Mouse (Mus musculus): Measurements from ENCODE around the gene Slc39a13. TPM values are rescaled to one million over a fixed set of nuclear protein-coding genes. Genes with fewer than 3 reads are reported as not detected.

Gene Slc39a13
- polyA plus RNA-seq, 1 experiment from 2014 or later = 50.6 TPM

DNA sequence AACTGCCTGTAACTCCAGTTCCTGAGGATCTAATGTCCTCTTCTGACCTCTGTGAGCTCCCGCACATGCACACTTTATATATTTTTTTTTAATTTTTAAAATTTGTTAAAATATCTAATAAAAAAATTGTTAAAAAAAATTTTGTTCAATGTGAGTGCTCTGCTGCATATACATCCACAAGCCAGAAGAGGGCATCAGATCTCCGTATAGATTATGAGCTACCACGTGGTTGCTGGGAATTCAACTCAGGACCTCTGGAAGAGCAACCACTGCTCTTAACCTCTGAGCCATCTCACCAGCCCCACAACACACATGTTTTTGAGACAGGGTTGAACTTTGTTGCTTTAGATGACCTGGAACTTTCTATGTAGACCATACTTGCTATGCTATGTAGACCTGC lies 37.2 kb downstream of the Slc39a13 start:
- Histone ChIP-seq H3K36me3 (ENCODE audit: control insufficient read depth, insufficient read depth, low read length) (no peaks in the 10 kb centered on the region), H3K4me1 (ENCODE audit: control insufficient read depth in 2 of 2, insufficient read depth in 2 of 2, low read length in 2 of 2) (peaks cover 11 to 14% of the 10 kb centered on the region in 2 experiments), H3K4me3 (ENCODE audit: control insufficient read depth in 1 of 2, insufficient read depth in 1 of 2, low read depth in 1 of 2, low read length in 2 of 2) (no peak overlapping the region), H3K9me3 (ENCODE audit: control insufficient read depth, low read length) (no peaks in the 10 kb centered on the region), H3K27me3 (ENCODE audit: control insufficient read depth, insufficient read depth, low read length) (no peaks in the 10 kb centered on the region), H3K4me2 (ENCODE audit: low read length) (no peak overlapping the region), H3K27ac (replicated peaks in 1 of 2; ENCODE audit: control insufficient read depth in 1 of 2, insufficient read depth in 1 of 2, low read depth in 2 of 2, low read length in 2 of 2) (no peak overlapping the region), H3K9ac (ENCODE audit: low read length) (no peak overlapping the region)
- ATAC-seq (ENCODE audit: insufficient number of reproducible peaks, insufficient read depth, low FRiP score, low read depth) = no peak
- 27% methylated on average over 3 of the region's 3 CpGs for WGBS

DNA sequence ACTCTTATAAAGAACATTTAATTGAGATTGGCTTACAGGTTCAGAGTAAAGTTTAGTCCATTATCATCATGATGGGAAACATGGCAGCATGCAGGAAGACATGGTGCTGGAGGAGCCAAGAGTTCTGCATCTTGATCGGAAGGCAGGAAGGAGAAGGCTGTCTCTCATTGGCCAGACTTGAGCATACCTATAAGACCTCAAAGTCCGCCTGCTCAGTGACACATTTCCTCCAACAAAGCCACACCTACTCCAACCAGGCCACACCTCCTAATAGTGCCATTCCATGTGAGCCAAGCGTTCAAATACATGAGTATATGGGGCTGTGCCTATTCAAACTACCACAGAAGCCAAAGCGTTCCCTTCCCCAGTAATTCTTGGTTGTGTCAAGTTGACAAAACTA lies 39.0 kb downstream of the Slc39a13 start:
- ATAC-seq (ENCODE audit: insufficient number of reproducible peaks, insufficient read depth, low FRiP score, low read depth) = no peak
- peaks cover 10 to 17% of the 10 kb centered on the region in 2 experiments for H3K4me1 ChIP-seq (ENCODE audit: control insufficient read depth in 2 of 2, insufficient read depth in 2 of 2, low read length in 2 of 2)
- no peaks in the 10 kb centered on the region for H3K27me3 ChIP-seq (ENCODE audit: control insufficient read depth, insufficient read depth, low read length)
- H3K9me3 ChIP-seq (ENCODE audit: control insufficient read depth, low read length) = no peaks in the 10 kb centered on the region
- no peak overlapping the region for H3K4me3 ChIP-seq (ENCODE audit: control insufficient read depth in 1 of 2, insufficient read depth in 1 of 2, low read depth in 1 of 2, low read length in 2 of 2)
- H3K27ac ChIP-seq (replicated peaks in 1 of 2; ENCODE audit: control insufficient read depth in 1 of 2, insufficient read depth in 1 of 2, low read depth in 2 of 2, low read length in 2 of 2) = no peak overlapping the region
- H3K4me2 ChIP-seq (ENCODE audit: low read length) = no peak overlapping the region
- no peak overlapping the region for H3K9ac ChIP-seq (ENCODE audit: low read length)
- H3K36me3 ChIP-seq (ENCODE audit: control insufficient read depth, insufficient read depth, low read length) = no peaks in the 10 kb centered on the region
- 78% methylated on average over 4 of the region's 4 CpGs for WGBS

DNA sequence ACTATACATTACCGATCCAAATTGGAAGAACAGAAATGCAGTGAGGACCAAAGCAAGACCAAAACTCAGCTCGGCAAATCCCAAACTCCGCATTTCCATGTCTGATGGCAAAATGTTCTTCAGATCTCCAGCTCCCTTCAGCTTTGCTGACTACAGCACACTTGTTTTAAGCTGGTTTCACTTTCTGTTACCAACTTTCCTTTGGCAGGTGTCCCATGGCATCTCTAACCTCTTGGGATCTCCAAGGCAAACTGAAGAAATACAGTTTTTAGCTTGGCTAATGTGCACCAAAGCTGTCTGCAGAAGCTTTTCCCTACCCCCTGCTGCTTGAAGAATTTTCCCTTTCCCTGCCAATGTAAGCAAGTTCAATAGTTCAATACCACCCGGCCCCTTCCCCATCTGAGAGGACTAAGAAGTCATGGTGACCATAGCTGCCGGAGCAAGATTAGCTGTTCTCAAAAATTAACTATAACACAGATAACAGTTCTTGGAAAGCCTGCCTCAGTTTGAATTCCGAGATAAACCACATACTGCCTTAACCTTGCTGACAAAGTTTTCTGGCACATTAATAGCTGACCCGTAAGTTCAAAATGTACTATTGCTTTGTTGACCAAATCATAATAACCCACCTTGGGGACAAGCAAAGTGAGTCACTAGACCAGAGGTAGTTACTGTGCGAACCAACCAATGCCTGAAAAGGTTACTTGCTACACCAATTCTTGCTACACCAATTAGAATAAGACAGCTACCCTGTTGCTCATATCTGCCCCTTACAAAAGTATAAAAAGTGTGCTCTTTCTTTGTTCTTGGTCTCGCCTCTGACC lies 42.6 kb downstream of the Slc39a13 start:
- Histone ChIP-seq H3K27me3 (ENCODE audit: control insufficient read depth, insufficient read depth, low read length) (no peaks in the 10 kb centered on the region), H3K27ac (replicated peaks in 1 of 2; ENCODE audit: control insufficient read depth in 1 of 2, insufficient read depth in 1 of 2, low read depth in 2 of 2, low read length in 2 of 2) (no peak overlapping the region), H3K4me1 (ENCODE audit: control insufficient read depth in 2 of 2, insufficient read depth in 2 of 2, low read length in 2 of 2) (peaks cover 0 to 10% of the 10 kb centered on the region in 2 experiments; a peak in 2 of 4 replicates), H3K4me3 (ENCODE audit: control insufficient read depth in 1 of 2, insufficient read depth in 1 of 2, low read depth in 1 of 2, low read length in 2 of 2) (no peak overlapping the region), H3K9me3 (ENCODE audit: control insufficient read depth, low read length) (no peaks in the 10 kb centered on the region), H3K36me3 (ENCODE audit: control insufficient read depth, insufficient read depth, low read length) (no peaks in the 10 kb centered on the region), H3K4me2 (ENCODE audit: low read length) (no peak overlapping the region), H3K9ac (ENCODE audit: low read length) (no peak overlapping the region)
- no peak for ATAC-seq (ENCODE audit: insufficient number of reproducible peaks, insufficient read depth, low FRiP score, low read depth)
- WGBS = 80% methylated on average over 9 of the region's 9 CpGs

DNA sequence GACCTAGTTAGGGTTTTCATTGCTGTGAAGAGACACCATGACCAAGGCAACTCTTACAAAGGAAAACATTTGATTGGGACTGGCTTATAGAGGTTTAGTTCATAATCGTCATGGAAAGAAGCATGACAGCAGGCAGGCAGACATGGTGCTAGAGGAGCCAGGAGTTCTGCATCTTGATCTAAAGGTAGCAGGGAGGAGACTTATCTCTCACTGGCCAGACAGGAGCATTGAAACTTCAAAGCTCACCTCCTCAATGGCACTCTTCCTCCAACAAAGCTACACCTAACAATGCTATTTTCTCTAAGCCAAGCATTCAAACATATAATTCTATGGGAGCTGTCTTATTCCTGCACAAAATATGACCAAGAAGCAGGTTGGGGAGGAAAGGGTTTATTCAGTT lies 43.7 kb downstream of the Slc39a13 start:
- Histone ChIP-seq H3K4me3 (ENCODE audit: control insufficient read depth in 1 of 2, insufficient read depth in 1 of 2, low read depth in 1 of 2, low read length in 2 of 2) (no peak overlapping the region), H3K27me3 (ENCODE audit: control insufficient read depth, insufficient read depth, low read length) (no peaks in the 10 kb centered on the region), H3K9ac (ENCODE audit: low read length) (no peak overlapping the region), H3K36me3 (ENCODE audit: control insufficient read depth, insufficient read depth, low read length) (peaks cover 2% of the 10 kb centered on the region; the same call in 1 of the 2 replicates), H3K4me2 (ENCODE audit: low read length) (no peak overlapping the region), H3K27ac (replicated peaks in 1 of 2; ENCODE audit: control insufficient read depth in 1 of 2, insufficient read depth in 1 of 2, low read depth in 2 of 2, low read length in 2 of 2) (no peak overlapping the region), H3K4me1 (ENCODE audit: control insufficient read depth in 2 of 2, insufficient read depth in 2 of 2, low read length in 2 of 2) (peaks cover 0 to 10% of the 10 kb centered on the region in 2 experiments; a peak in 2 of 4 replicates), H3K9me3 (ENCODE audit: control insufficient read depth, low read length) (no peaks in the 10 kb centered on the region)
- ATAC-seq (ENCODE audit: insufficient number of reproducible peaks, insufficient read depth, low FRiP score, low read depth) = no peak
- 85% methylated on average over 1 of the region's 1 CpGs for whole genome bisulfite sequencing

DNA sequence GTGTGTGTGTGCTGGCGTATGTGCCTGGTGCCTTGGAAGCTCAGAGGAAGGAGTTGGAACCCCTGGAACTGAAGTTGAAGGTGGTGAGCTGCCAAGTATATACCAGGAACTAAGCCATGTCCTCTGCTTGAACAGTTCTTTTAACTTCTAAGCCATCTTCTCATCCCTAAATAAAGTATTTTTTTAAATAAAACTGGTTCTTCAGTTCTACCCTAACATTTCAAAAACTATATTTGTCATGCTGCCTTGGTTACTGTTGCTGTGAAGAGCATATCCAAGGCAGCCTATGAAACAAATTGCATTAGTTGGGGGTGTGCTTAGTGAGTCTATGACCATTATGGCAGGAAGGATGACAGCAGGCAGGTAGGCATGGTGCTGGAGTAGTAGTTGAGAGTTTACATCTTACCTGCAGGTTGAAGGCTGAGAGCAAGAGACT lies 45.1 kb downstream of the Slc39a13 start:
- no peak overlapping the region for H3K9ac ChIP-seq (ENCODE audit: low read length)
- 100% methylated on average over 1 of the region's 1 CpGs for WGBS
- H3K4me1 ChIP-seq (ENCODE audit: control insufficient read depth in 2 of 2, insufficient read depth in 2 of 2, low read length in 2 of 2) = peaks cover 0 to 10% of the 10 kb centered on the region in 2 experiments; a peak in 2 of 4 replicates
- no peak overlapping the region for H3K4me2 ChIP-seq (ENCODE audit: low read length)
- H3K27ac ChIP-seq (replicated peaks in 1 of 2; ENCODE audit: control insufficient read depth in 1 of 2, insufficient read depth in 1 of 2, low read depth in 2 of 2, low read length in 2 of 2) = no peak overlapping the region
- no peaks in the 10 kb centered on the region for H3K9me3 ChIP-seq (ENCODE audit: control insufficient read depth, low read length)
- peaks cover 9% of the 10 kb centered on the region for H3K36me3 ChIP-seq (ENCODE audit: control insufficient read depth, insufficient read depth, low read length)
- ATAC-seq (ENCODE audit: insufficient number of reproducible peaks, insufficient read depth, low FRiP score, low read depth) = no peak
- H3K27me3 ChIP-seq (ENCODE audit: control insufficient read depth, insufficient read depth, low read length) = no peaks in the 10 kb centered on the region
- H3K4me3 ChIP-seq (ENCODE audit: control insufficient read depth in 1 of 2, insufficient read depth in 1 of 2, low read depth in 1 of 2, low read length in 2 of 2) = no peak overlapping the region

GRCm38 (mm10) chr2:91023956-91024355 lies 46.3 kb downstream of the Slc39a13 start:
- peaks cover 18% of the 10 kb centered on the region for H3K36me3 ChIP-seq (ENCODE audit: control insufficient read depth, insufficient read depth, low read length)
- H3K27me3 ChIP-seq (ENCODE audit: control insufficient read depth, insufficient read depth, low read length) = no peaks in the 10 kb centered on the region
- no peak overlapping the region for H3K4me2 ChIP-seq (ENCODE audit: low read length)
- peaks cover 0 to 10% of the 10 kb centered on the region in 2 experiments; a peak in 2 of 4 replicates for H3K4me1 ChIP-seq (ENCODE audit: control insufficient read depth in 2 of 2, insufficient read depth in 2 of 2, low read length in 2 of 2)
- ATAC-seq (ENCODE audit: insufficient number of reproducible peaks, insufficient read depth, low FRiP score, low read depth) = no peak
- no peaks in the 10 kb centered on the region for H3K9me3 ChIP-seq (ENCODE audit: control insufficient read depth, low read length)
- no peak overlapping the region for H3K4me3 ChIP-seq (ENCODE audit: control insufficient read depth in 1 of 2, insufficient read depth in 1 of 2, low read depth in 1 of 2, low read length in 2 of 2)
- H3K27ac ChIP-seq (replicated peaks in 1 of 2; ENCODE audit: control insufficient read depth in 1 of 2, insufficient read depth in 1 of 2, low read depth in 2 of 2, low read length in 2 of 2) = 0 out of 4 replicates have a peak overlapping the region, but pooled peaks of 1 of the 2 experiments have one; percentile 6
- 80% methylated on average over 1 of the region's 1 CpGs for WGBS
- no peak overlapping the region for H3K9ac ChIP-seq (ENCODE audit: low read length)

GRCm38 (mm10) chr2:91023131-91023530 lies 47.1 kb downstream of the Slc39a13 start:
- Histone ChIP-seq H3K4me3 (ENCODE audit: control insufficient read depth in 1 of 2, insufficient read depth in 1 of 2, low read depth in 1 of 2, low read length in 2 of 2) (no peak overlapping the region), H3K4me2 (ENCODE audit: low read length) (no peak overlapping the region), H3K27me3 (ENCODE audit: control insufficient read depth, insufficient read depth, low read length) (no peaks in the 10 kb centered on the region), H3K9ac (ENCODE audit: low read length) (no peak overlapping the region), H3K4me1 (ENCODE audit: control insufficient read depth in 2 of 2, insufficient read depth in 2 of 2, low read length in 2 of 2) (peaks cover 0 to 10% of the 10 kb centered on the region in 2 experiments; a peak in 2 of 4 replicates), H3K36me3 (ENCODE audit: control insufficient read depth, insufficient read depth, low read length) (peaks cover 26% of the 10 kb centered on the region), H3K27ac (replicated peaks in 1 of 2; ENCODE audit: control insufficient read depth in 1 of 2, insufficient read depth in 1 of 2, low read depth in 2 of 2, low read length in 2 of 2) (peak overlapping the region; percentile 20 to 52; a peak in 3 of 4 replicates), H3K9me3 (ENCODE audit: control insufficient read depth, low read length) (no peaks in the 10 kb centered on the region)
- WGBS = 50% methylated on average over 2 of the region's 2 CpGs
- ATAC-seq (ENCODE audit: insufficient number of reproducible peaks, insufficient read depth, low FRiP score, low read depth) = no peak

All from heart, embryonic 14.5 days (tissue).